Mouse (Mus musculus): ENCODE data around the gene Ntm.

Ntm gene

GRCm38 (mm10) chr9:29585746-29586380 lies 377.1 kb downstream of the Ntm start:
- peak; percentile 79 to 82 for DNase-seq (ENCODE audit: low spot score in 2 of 2)

- peak in 1 of 2 experiments; percentile 37 for DNase-seq (ENCODE audit: low spot score in 2 of 2)
Measured at GRCm38 (mm10) chr9:29578226-29578625, 384.7 kb downstream of the Ntm start.

GRCm38 (mm10) chr9:29576051-29576533 lies 386.8 kb downstream of the Ntm start:
- no peak for DNase-seq (ENCODE audit: low spot score in 2 of 2)

- no peak for DNase-seq (ENCODE audit: low spot score in 2 of 2)
Measured at GRCm38 (mm10) chr9:29574548-29574947, 388.4 kb downstream of the Ntm start.

- no peak for DNase-seq (ENCODE audit: low spot score in 2 of 2)
Measured at GRCm38 (mm10) chr9:29568571-29568970, 394.4 kb downstream of the Ntm start.

GRCm38 (mm10) chr9:29562419-29563071 lies 400.4 kb downstream of the Ntm start:
- peak; percentile 41 to 63 for DNase-seq (ENCODE audit: low spot score in 2 of 2)

- DNase-seq (ENCODE audit: low spot score in 2 of 2): no peak
Measured at GRCm38 (mm10) chr9:29558915-29559314, 404.0 kb downstream of the Ntm start.

GRCm38 (mm10) chr9:29550582-29550981 lies 412.4 kb downstream of the Ntm start:
- no peak for DNase-seq (ENCODE audit: low spot score in 2 of 2)

GRCm38 (mm10) chr9:29550107-29550506 lies 412.8 kb downstream of the Ntm start:
- no peak for DNase-seq (ENCODE audit: low spot score in 2 of 2)

- no peak for DNase-seq (ENCODE audit: low spot score in 2 of 2)
Measured at GRCm38 (mm10) chr9:29536415-29536814, 426.5 kb downstream of the Ntm start.

- DNase-seq (ENCODE audit: low spot score in 2 of 2): no peak
Measured at GRCm38 (mm10) chr9:29534773-29535172, 428.2 kb downstream of the Ntm start.

GRCm38 (mm10) chr9:29534304-29534703 lies 428.6 kb downstream of the Ntm start:
- DNase-seq (ENCODE audit: low spot score in 2 of 2): no peak

- no peak for DNase-seq (ENCODE audit: low spot score in 2 of 2)
Measured at GRCm38 (mm10) chr9:29533556-29533955, 429.4 kb downstream of the Ntm start.

GRCm38 (mm10) chr9:29531147-29531917 lies 431.6 kb downstream of the Ntm start:
- DNase-seq (ENCODE audit: low spot score in 2 of 2): no peak

- DNase-seq (ENCODE audit: low spot score in 2 of 2): no peak
Measured at GRCm38 (mm10) chr9:29524109-29524508, 438.8 kb downstream of the Ntm start.

GRCm38 (mm10) chr9:29523221-29523620 lies 439.7 kb downstream of the Ntm start:
- DNase-seq (ENCODE audit: low spot score in 2 of 2): no peak

GRCm38 (mm10) chr9:29519181-29519580 lies 443.8 kb downstream of the Ntm start:
- peak in 1 of 2 experiments; percentile 39 for DNase-seq (ENCODE audit: low spot score in 2 of 2)

GRCm38 (mm10) chr9:29516688-29517087 lies 446.3 kb downstream of the Ntm start:
- DNase-seq (ENCODE audit: low spot score in 2 of 2): no peak

GRCm38 (mm10) chr9:29514588-29515356 lies 448.2 kb downstream of the Ntm start:
- DNase-seq (ENCODE audit: low spot score in 2 of 2): no peak

GRCm38 (mm10) chr9:29496002-29496401 lies 466.9 kb downstream of the Ntm start:
- no peak for DNase-seq (ENCODE audit: low spot score in 2 of 2)

- no peak for DNase-seq (ENCODE audit: low spot score in 2 of 2)
Measured at GRCm38 (mm10) chr9:29482272-29482671, 480.7 kb downstream of the Ntm start.

GRCm38 (mm10) chr9:29479051-29479450 lies 483.9 kb downstream of the Ntm start:
- DNase-seq (ENCODE audit: low spot score in 2 of 2): no peak

Data from right cerebral cortex, postnatal 10 days (tissue).